In genomic region chrX:101993841-101994571, GRCm38 (mm10) we compare ENCODE assay signal across 8 mouse cellular contexts.
DNase-seq lines count a peak whose midpoint lies in the region; ATAC-seq and TF ChIP-seq lines count a peak whose summit lies in the region.

No protein-coding gene starts in this region.

- H3K27ac ChIP-seq in embryonic fibroblast, embryonic 13.5 days (ENCODE audit: insufficient read depth, low read length), result peak overlapping the region; percentile 56
- peak overlapping the region; percentile 14 to 56 for H3K27ac ChIP-seq in heart, embryonic 14.5 days (replicated peaks in 1 of 2; ENCODE audit: control insufficient read depth in 1 of 2, insufficient read depth in 1 of 2, low read depth in 2 of 2, low read length in 2 of 2)

- H3K4me3 ChIP-seq in embryonic fibroblast, embryonic 13.5 days (ENCODE audit: insufficient read depth, low read length), result no peak overlapping the region
- no peak overlapping the region for H3K4me3 ChIP-seq in heart, embryonic 14.5 days (ENCODE audit: control insufficient read depth in 1 of 2, insufficient read depth in 1 of 2, low read depth in 1 of 2, low read length in 2 of 2)

- H3K36me3 ChIP-seq in heart, embryonic 14.5 days (ENCODE audit: control insufficient read depth, insufficient read depth, low read length), result no peaks in the 10 kb centered on the region

- H3K9ac ChIP-seq in heart, embryonic 14.5 days (ENCODE audit: low read length), result no peak overlapping the region

- TF ChIP-seq CTCF in embryonic fibroblast, embryonic 13.5 days (IDR thresholded peaks at IDR 0.05; ENCODE audit: borderline replicate concordance, insufficient read depth, low read length), result no peak

- H3K4me2 ChIP-seq in heart, embryonic 14.5 days (ENCODE audit: low read length), result no peak overlapping the region

- 35% methylated on average over 12 of the region's 12 CpGs for WGBS in heart, embryonic 14.5 days

- no peaks in the 10 kb centered on the region for H3K27me3 ChIP-seq in heart, embryonic 14.5 days (ENCODE audit: control insufficient read depth, insufficient read depth, low read length)

- no peak; the same call in 1 of the 2 replicates for ATAC-seq in heart, embryonic 14.5 days (ENCODE audit: insufficient number of reproducible peaks, insufficient read depth, low FRiP score, low read depth)

- TF ChIP-seq POLR2A in embryonic fibroblast, embryonic 13.5 days (IDR thresholded peaks at IDR 0.05; ENCODE audit: low read depth, low read length), result no peak

- H3K9me3 ChIP-seq in heart, embryonic 14.5 days (ENCODE audit: control insufficient read depth, low read length), result no peaks in the 10 kb centered on the region

- peak; percentile 23 for DNase-seq in kidney, adult 9 months
- DNase-seq in kidney, adult 11 months, result no peak
- peak; percentile 64 to 80 for DNase-seq in layer of hippocampus, adult 18-20 months (ENCODE audit: low spot score in 2 of 2)
- peak; percentile 43 for DNase-seq in lung, postnatal 14 days
- DNase-seq in right cerebral cortex, postnatal 4 days, result peak; percentile 56
- no peak for DNase-seq in urinary bladder, postnatal 25 days (ENCODE audit: low spot score)

- no peaks in the 10 kb centered on the region; the same call in 1 of the 2 replicates for H3K4me1 ChIP-seq in embryonic fibroblast, embryonic 13.5 days (ENCODE audit: control insufficient read depth, insufficient read depth, low read length)
- peaks cover 3 to 4% of the 10 kb centered on the region in 2 experiments; a peak in 1 of 4 replicates for H3K4me1 ChIP-seq in heart, embryonic 14.5 days (ENCODE audit: control insufficient read depth in 2 of 2, insufficient read depth in 2 of 2, low read length in 2 of 2)

Comparison
In these comparisons a context has a peak if more than half of its experiments do, and no peak if none do; other contexts are left out.
1. DNase-seq: peak in kidney, adult 9 months (single experiment), layer of hippocampus, adult 18-20 months (2 of 2), lung, postnatal 14 days (single experiment) and right cerebral cortex, postnatal 4 days (single experiment); none in kidney, adult 11 months (single experiment) and urinary bladder, postnatal 25 days (single experiment).